Mouse (Mus musculus) intestine, postnatal 0 days (tissue): ENCODE measurements around the gene Clcn2. TPM values are rescaled to one million over a fixed set of nuclear protein-coding genes. Genes with fewer than 3 reads are reported as not detected.
A peak's percentile ranks its signal among the peaks of the same experiment; 100 is the strongest.

ENCODE experiments used
- ATAC-seq: fragments of 200-750 bp; cut with Nextera tagmentation; 2 replicates; pipeline ENCODE4 v1.8.0; 2017; ENCODE audit warnings: mild to moderate bottlenecking, moderate TSS enrichment, moderate library complexity
- H3K27ac ChIP-seq: fragments of 300-500 bp; sonication (generic); 2 replicates; pipeline ENCODE4 v1.5.1; 2014; ENCODE audit warnings: mild to moderate bottlenecking, low read depth, low read length, moderate library complexity
- H3K27me3 ChIP-seq: fragments of 300-500 bp; sonication (generic); replicated peaks from 2 replicates; pipeline ENCODE4 v1.6.1; 2014; ENCODE audit warnings: low read length, mixed read lengths; ENCODE audit not compliant: control insufficient read depth, insufficient read depth
- H3K36me3 ChIP-seq: fragments of 300-500 bp; sonication (generic); 2 replicates; pipeline ENCODE4 v1.6.1; 2014; ENCODE audit warnings: mild to moderate bottlenecking, moderate library complexity; ENCODE audit not compliant: control insufficient read depth, insufficient read depth
- H3K4me1 ChIP-seq: fragments of 300-500 bp; sonication (generic); replicated peaks from 2 replicates; pipeline ENCODE4 v1.6.1; 2014; ENCODE audit warnings: antibody characterized with exemption, low read length, mixed read lengths; ENCODE audit not compliant: control insufficient read depth, insufficient read depth
- H3K4me2 ChIP-seq: fragments of 300-500 bp; sonication (generic); replicated peaks from 2 replicates; pipeline ENCODE4 v1.6.1; 2014; ENCODE audit warnings: low read depth, mild to moderate bottlenecking, moderate library complexity
- H3K4me3 ChIP-seq: fragments of 300-500 bp; sonication (generic); 2 replicates; pipeline ENCODE4 v1.5.1; 2014; ENCODE audit warnings: low read depth, low read length
- H3K9ac ChIP-seq: fragments of 300-500 bp; sonication (generic); 2 replicates; pipeline ENCODE4 v1.6.1; 2014; ENCODE audit warnings: mild to moderate bottlenecking, low read depth, low read length
- H3K9me3 ChIP-seq: fragments of 300-500 bp; sonication (generic); 2 replicates; pipeline ENCODE4 v1.6.1; 2016; ENCODE audit warnings: mixed run types; ENCODE audit not compliant: control insufficient read depth
- CTCF ChIP-seq: sonication (generic); IDR thresholded peaks from 2 replicates; pipeline ENCODE4 v1.5.1; 2016; ENCODE audit warnings: low read depth, mild to moderate bottlenecking, control low read depth, antibody characterized with exemption, moderate library complexity
- WGBS: fragments of 180-500 bp; shearing (Covaris S2); extraction: QIAGEN DNeasy Blood & Tissue Kit; methylation state at CpG from one replicate; pipeline ENCODE4 v1.1.7; 2014; 5-methylcytosine and 5-hydroxymethylcytosine counted together
- polyA plus RNA-seq: library from polyadenylated mRNA; unstranded; fragments of >200 nt; fragmentation: Nextera tagmentation; extraction: Ambion mirVana; gene quantifications from 2 replicates; pipeline ENCODE4 v1.2.1, GENCODE M21; 2015

Gene Clcn2
- 5.4 and 6.1 TPM in 2 replicates for polyA plus RNA-seq

GRCm38 (mm10) chr16:20717181-20717977, at the start of gene Clcn2, which contains the start of gene Polr2h:
Clcn2 (minus strand) TSS chr16:20717746.
Polr2h (plus strand) TSS chr16:20717665.
- peak; percentile 90 for ATAC-seq
- WGBS = under 1% methylated on average over 62 of the region's 62 CpGs
- H3K4me1 ChIP-seq = 0 out of 2 replicates have a peak, but pooled peaks cover 5% of the 10 kb centered on the region
- H3K9me3 ChIP-seq = no peaks in the 10 kb centered on the region
- peaks cover 18% of the 10 kb centered on the region for H3K36me3 ChIP-seq
- peak within 1 kb of the TSS; percentile 68 for H3K4me3 ChIP-seq
- H3K9ac ChIP-seq = peak within 1 kb of the TSS; percentile 62
- H3K27ac ChIP-seq = peak within 1 kb of the TSS; percentile 97
- no peaks in the 10 kb centered on the region for H3K27me3 ChIP-seq
- peak within 1 kb of the TSS; percentile 92 for H3K4me2 ChIP-seq
- TF ChIP-seq CTCF = peak; percentile 92

GRCm38 (mm10) chr16:20765244-20765643, 47.7 kb upstream of the Clcn2 start:
- no peak overlapping the region for H3K27ac ChIP-seq

GRCm38 (mm10) chr16:20761681-20762080, 44.1 kb upstream of the Clcn2 start:
- Histone ChIP-seq H3K27me3 (no peaks in the 10 kb centered on the region), H3K9me3 (no peaks in the 10 kb centered on the region), H3K36me3 (no peaks in the 10 kb centered on the region), H3K9ac (no peak overlapping the region), H3K27ac (no peak overlapping the region), H3K4me2 (no peak overlapping the region), H3K4me3 (no peak overlapping the region), H3K4me1 (no peaks in the 10 kb centered on the region)
- ATAC-seq = no peak
- WGBS = 17% methylated on average over 3 of the region's 3 CpGs
- peak; percentile 72 for TF ChIP-seq CTCF

More at GRCm38 (mm10) chr16:20765244-20765643, 47.7 kb upstream of the Clcn2 start:
- no peaks in the 10 kb centered on the region for H3K27me3 ChIP-seq
- TF ChIP-seq CTCF = peak; percentile 73
- H3K4me2 ChIP-seq = no peak overlapping the region
- H3K9me3 ChIP-seq = no peaks in the 10 kb centered on the region
- no peak overlapping the region for H3K9ac ChIP-seq
- H3K4me1 ChIP-seq = no peaks in the 10 kb centered on the region
- WGBS = 54% methylated on average over 9 of the region's 9 CpGs
- no peak for ATAC-seq
- H3K4me3 ChIP-seq = no peak overlapping the region
- no peaks in the 10 kb centered on the region for H3K36me3 ChIP-seq

GRCm38 (mm10) chr16:20757385-20757784, 39.8 kb upstream of the Clcn2 start:
- H3K4me1 ChIP-seq = no peaks in the 10 kb centered on the region
- H3K27ac ChIP-seq = no peak overlapping the region
- no peak for ATAC-seq
- no peak overlapping the region for H3K4me2 ChIP-seq
- H3K4me3 ChIP-seq = no peak overlapping the region
- no peaks in the 10 kb centered on the region for H3K9me3 ChIP-seq
- no peak for TF ChIP-seq CTCF
- H3K9ac ChIP-seq = no peak overlapping the region
- WGBS = 93% methylated on average over 1 of the region's 1 CpGs
- no peaks in the 10 kb centered on the region for H3K36me3 ChIP-seq
- no peaks in the 10 kb centered on the region for H3K27me3 ChIP-seq

GRCm38 (mm10) chr16:20756052-20756451, 38.5 kb upstream of the Clcn2 start:
- no peak for ATAC-seq
- no peak for TF ChIP-seq CTCF
- no peak overlapping the region for H3K9ac ChIP-seq
- H3K4me3 ChIP-seq = no peak overlapping the region
- WGBS = 80% methylated on average over 5 of the region's 5 CpGs
- no peaks in the 10 kb centered on the region for H3K27me3 ChIP-seq
- H3K4me1 ChIP-seq = no peaks in the 10 kb centered on the region
- no peaks in the 10 kb centered on the region for H3K36me3 ChIP-seq
- no peak overlapping the region for H3K4me2 ChIP-seq
- H3K9me3 ChIP-seq = no peaks in the 10 kb centered on the region
- H3K27ac ChIP-seq = no peak overlapping the region

- Histone ChIP-seq H3K9ac (no peak overlapping the region), H3K4me1 (no peaks in the 10 kb centered on the region), H3K4me3 (no peak overlapping the region), H3K36me3 (no peaks in the 10 kb centered on the region), H3K27me3 (no peaks in the 10 kb centered on the region), H3K9me3 (no peaks in the 10 kb centered on the region), H3K4me2 (no peak overlapping the region), H3K27ac (no peak overlapping the region)
- WGBS = 40% methylated on average over 8 of the region's 8 CpGs
- ATAC-seq = no peak
- no peak for TF ChIP-seq CTCF
Measured at GRCm38 (mm10) chr16:20750518-20750917, 33.0 kb upstream of the Clcn2 start.
